Mouse (Mus musculus): Measurements from ENCODE around the gene Prss32. TPM values are rescaled to one million over a fixed set of nuclear protein-coding genes. Genes with fewer than 3 reads are reported as not detected.

The Prss32 gene
- polyA plus RNA-seq (2015; fragmentation: Nextera tagmentation; extraction: Ambion mirVana), result not detected in 2 replicates

- Histone ChIP-seq H3K9ac (no peak within 1 kb of the TSS), H3K4me3 (peak within 1 kb of the TSS; percentile 23), H3K4me2 (peak within 1 kb of the TSS; percentile 42), H3K9me3 (replicated peaks) (no peaks in the 10 kb centered on the region), H3K27me3 (peaks cover 11% of the 10 kb centered on the region; the same call in 1 of the 2 replicates), H3K4me1 (0 out of 2 replicates have a peak, but pooled peaks cover 4% of the 10 kb centered on the region), H3K36me3 (ENCODE audit: poor library complexity, severe bottlenecking) (no peaks in the 10 kb centered on the region), H3K27ac (no peak within 1 kb of the TSS)
- WGBS, result 9% methylated on average over 19 of the region's 19 CpGs
- 0 out of 2 replicates have a peak, but pooled peaks have one; percentile 24 for ATAC-seq
Observed at GRCm38 (mm10) chr17:23843812-23844273, at the start of gene Prss32, which contains the start of gene Prss41. Gene Prss32, plus strand, starts transcription at chr17:23843855. Gene Prss41, minus strand, starts transcription at chr17:23844172.

DNA sequence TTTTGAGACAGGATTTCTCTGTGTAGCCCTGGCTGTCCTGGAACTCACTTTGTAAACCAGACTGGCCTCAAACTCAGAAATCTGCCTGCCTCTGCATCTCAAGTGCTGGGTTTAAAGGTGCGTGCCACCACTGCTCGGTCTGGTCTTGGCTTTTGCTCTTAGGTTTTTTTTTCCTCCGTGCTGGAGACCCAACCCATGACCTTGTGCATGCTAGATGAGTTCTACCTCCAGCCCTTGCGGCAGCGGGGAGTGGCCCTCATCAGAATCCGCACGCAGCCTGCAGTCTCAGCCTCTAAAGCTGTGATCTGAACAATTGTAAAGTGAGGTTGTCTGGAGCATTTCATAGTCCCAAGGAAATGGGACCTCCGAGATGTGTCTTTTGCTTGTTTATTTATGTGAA is 48.3 kb upstream of the Prss32 start:
- no peak overlapping the region for H3K27ac ChIP-seq
- no peaks in the 10 kb centered on the region for H3K36me3 ChIP-seq (ENCODE audit: poor library complexity, severe bottlenecking)
- peaks cover 10% of the 10 kb centered on the region for H3K4me1 ChIP-seq
- H3K27me3 ChIP-seq, result no peaks in the 10 kb centered on the region
- no peak overlapping the region for H3K4me3 ChIP-seq
- no peak overlapping the region for H3K9ac ChIP-seq
- H3K9me3 ChIP-seq (replicated peaks), result no peaks in the 10 kb centered on the region
- no peak overlapping the region for H3K4me2 ChIP-seq
- WGBS, result 96% methylated on average over 8 of the region's 8 CpGs
- ATAC-seq, result no peak

GRCm38 (mm10) chr17:23797316-23797715 is 46.3 kb upstream of the Prss32 start:
- no peak overlapping the region for H3K4me3 ChIP-seq
- H3K36me3 ChIP-seq (ENCODE audit: poor library complexity, severe bottlenecking), result no peaks in the 10 kb centered on the region
- no peaks in the 10 kb centered on the region for H3K27me3 ChIP-seq
- no peak for ATAC-seq
- no peak overlapping the region for H3K9ac ChIP-seq
- 81% methylated on average over 7 of the region's 7 CpGs for WGBS
- H3K4me1 ChIP-seq, result peaks cover 2% of the 10 kb centered on the region; the same call in 1 of the 2 replicates
- H3K4me2 ChIP-seq, result no peak overlapping the region
- no peak overlapping the region for H3K27ac ChIP-seq
- H3K9me3 ChIP-seq (replicated peaks), result no peaks in the 10 kb centered on the region

DNA sequence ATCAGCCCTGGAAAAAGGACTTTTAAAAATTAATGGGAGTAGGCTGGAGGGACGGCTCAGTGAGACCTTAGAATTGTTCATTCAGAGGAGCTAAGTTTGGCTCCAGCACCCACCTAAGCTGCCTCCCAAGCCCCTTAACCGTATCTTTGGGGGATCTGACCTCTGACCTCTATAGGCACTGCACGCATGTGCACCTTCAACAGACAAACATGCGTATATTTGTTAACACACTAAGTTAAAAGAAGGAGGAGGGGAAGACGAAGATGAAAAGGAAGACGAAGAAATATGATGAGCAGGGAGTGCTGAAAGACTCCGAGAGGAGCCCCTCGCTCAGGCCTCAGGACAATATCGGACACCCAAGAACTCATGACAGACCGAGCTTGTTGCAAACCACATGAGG is 42.0 kb upstream of the Prss32 start:
- no peak overlapping the region for H3K4me2 ChIP-seq
- no peaks in the 10 kb centered on the region for H3K36me3 ChIP-seq (ENCODE audit: poor library complexity, severe bottlenecking)
- ATAC-seq, result no peak
- H3K4me1 ChIP-seq, result peaks cover 29% of the 10 kb centered on the region
- H3K4me3 ChIP-seq, result no peak overlapping the region
- H3K9ac ChIP-seq, result no peak overlapping the region
- no peak overlapping the region for H3K27ac ChIP-seq
- H3K27me3 ChIP-seq, result no peaks in the 10 kb centered on the region
- no peaks in the 10 kb centered on the region for H3K9me3 ChIP-seq (replicated peaks)
- 95% methylated on average over 10 of the region's 10 CpGs for whole genome bisulfite sequencing

- Histone ChIP-seq H3K4me2 (peak overlapping the region; percentile 94), H3K27me3 (no peaks in the 10 kb centered on the region), H3K27ac (peak overlapping the region; percentile 97), H3K36me3 (ENCODE audit: poor library complexity, severe bottlenecking) (peaks cover 11% of the 10 kb centered on the region), H3K9ac (peak overlapping the region; percentile 97), H3K4me1 (peaks cover 37% of the 10 kb centered on the region), H3K4me3 (peak overlapping the region; percentile 100), H3K9me3 (replicated peaks) (no peaks in the 10 kb centered on the region)
- WGBS, result under 1% methylated on average over 49 of the region's 60 CpGs
- ATAC-seq, result peak; percentile 99
Observed at GRCm38 (mm10) chr17:23802746-23803365, 40.8 kb upstream of the Prss32 start.

- peak overlapping the region; percentile 94 for H3K4me2 ChIP-seq
- peak overlapping the region; percentile 97 for H3K27ac ChIP-seq
- ATAC-seq, result peak; percentile 56
- H3K4me1 ChIP-seq, result peaks cover 37% of the 10 kb centered on the region
- H3K27me3 ChIP-seq, result no peaks in the 10 kb centered on the region
- peak overlapping the region; percentile 97 for H3K9ac ChIP-seq
- under 1% methylated on average over 47 of the region's 83 CpGs for WGBS
- no peaks in the 10 kb centered on the region for H3K9me3 ChIP-seq (replicated peaks)
- peaks cover 17% of the 10 kb centered on the region for H3K36me3 ChIP-seq (ENCODE audit: poor library complexity, severe bottlenecking)
- peak overlapping the region; percentile 100 for H3K4me3 ChIP-seq
Observed at GRCm38 (mm10) chr17:23803366-23804041, 40.2 kb upstream of the Prss32 start.

- Histone ChIP-seq H3K9ac (peak overlapping the region; percentile 97), H3K9me3 (replicated peaks) (no peaks in the 10 kb centered on the region), H3K4me3 (peak overlapping the region; percentile 100), H3K36me3 (ENCODE audit: poor library complexity, severe bottlenecking) (peaks cover 28% of the 10 kb centered on the region), H3K4me2 (peak overlapping the region; percentile 94), H3K4me1 (peaks cover 37% of the 10 kb centered on the region), H3K27ac (no peak overlapping the region), H3K27me3 (no peaks in the 10 kb centered on the region)
- 5% methylated on average over 8 of the region's 8 CpGs for WGBS
- ATAC-seq, result no peak
Observed at GRCm38 (mm10) chr17:23804426-23805085, 39.1 kb upstream of the Prss32 start.

DNA sequence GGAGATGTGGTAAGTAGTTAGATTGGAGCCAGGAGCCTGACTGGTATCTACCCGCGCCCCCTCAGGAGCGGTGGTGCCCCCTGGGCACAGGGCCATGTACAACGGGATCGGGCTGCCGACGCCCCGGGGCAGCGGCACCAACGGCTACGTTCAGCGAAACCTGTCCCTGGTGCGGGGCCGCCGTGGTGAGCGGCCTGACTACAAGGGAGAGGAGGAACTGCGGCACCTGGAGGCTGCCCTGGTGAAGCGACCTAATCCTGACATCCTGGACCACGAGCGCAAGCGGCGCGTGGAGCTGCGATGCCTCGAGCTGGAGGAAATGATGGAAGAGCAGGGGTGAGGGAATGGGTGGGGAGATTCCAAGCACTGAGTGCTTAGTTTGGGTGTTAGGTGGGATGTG is 36.8 kb upstream of the Prss32 start:
- H3K4me2 ChIP-seq, result peak overlapping the region; percentile 21
- no peak for ATAC-seq
- no peak overlapping the region for H3K27ac ChIP-seq
- peaks cover 37% of the 10 kb centered on the region for H3K4me1 ChIP-seq
- no peaks in the 10 kb centered on the region for H3K9me3 ChIP-seq (replicated peaks)
- no peak overlapping the region; the same call in 1 of the 2 replicates for H3K9ac ChIP-seq
- H3K27me3 ChIP-seq, result no peaks in the 10 kb centered on the region
- peaks cover 50% of the 10 kb centered on the region for H3K36me3 ChIP-seq (ENCODE audit: poor library complexity, severe bottlenecking)
- peak overlapping the region; percentile 3; the same call in 1 of the 2 replicates for H3K4me3 ChIP-seq
- 83% methylated on average over 25 of the region's 25 CpGs for WGBS

- no peak for ATAC-seq
- H3K4me1 ChIP-seq, result peaks cover 32% of the 10 kb centered on the region
- H3K4me2 ChIP-seq, result no peak overlapping the region
- WGBS, result 88% methylated on average over 3 of the region's 3 CpGs
- H3K27ac ChIP-seq, result no peak overlapping the region
- H3K27me3 ChIP-seq, result no peaks in the 10 kb centered on the region
- H3K36me3 ChIP-seq (ENCODE audit: poor library complexity, severe bottlenecking), result peaks cover 61% of the 10 kb centered on the region
- no peaks in the 10 kb centered on the region for H3K9me3 ChIP-seq (replicated peaks)
- no peak overlapping the region for H3K9ac ChIP-seq
- no peak overlapping the region for H3K4me3 ChIP-seq
Observed at GRCm38 (mm10) chr17:23807918-23808317, 35.7 kb upstream of the Prss32 start.

DNA sequence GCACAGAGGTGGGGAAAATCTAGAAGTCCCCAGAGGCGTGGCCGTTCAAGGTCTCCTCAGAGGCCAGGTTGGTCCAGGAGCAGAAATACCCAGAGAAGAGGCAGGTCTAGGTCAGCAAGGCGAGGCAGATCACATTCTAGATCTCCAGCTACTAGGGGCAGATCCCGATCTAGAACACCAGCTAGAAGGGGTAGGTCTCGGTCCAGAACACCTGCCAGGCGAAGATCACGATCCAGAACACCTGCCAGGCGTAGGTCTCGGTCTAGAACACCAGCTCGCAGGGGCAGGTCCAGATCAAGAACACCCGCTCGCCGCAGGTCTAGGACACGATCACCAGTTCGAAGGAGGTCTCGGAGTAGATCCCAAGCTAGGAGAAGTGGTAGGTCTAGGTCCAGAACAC is 28.0 kb upstream of the Prss32 start:
- Histone ChIP-seq H3K9me3 (replicated peaks) (peaks cover 22% of the 10 kb centered on the region), H3K9ac (no peak overlapping the region), H3K36me3 (ENCODE audit: poor library complexity, severe bottlenecking) (peaks cover 96% of the 10 kb centered on the region), H3K4me2 (no peak overlapping the region), H3K27ac (no peak overlapping the region), H3K27me3 (no peaks in the 10 kb centered on the region), H3K4me3 (no peak overlapping the region), H3K4me1 (no peaks in the 10 kb centered on the region)
- 98% methylated on average over 16 of the region's 16 CpGs for WGBS
- ATAC-seq, result no peak

DNA sequence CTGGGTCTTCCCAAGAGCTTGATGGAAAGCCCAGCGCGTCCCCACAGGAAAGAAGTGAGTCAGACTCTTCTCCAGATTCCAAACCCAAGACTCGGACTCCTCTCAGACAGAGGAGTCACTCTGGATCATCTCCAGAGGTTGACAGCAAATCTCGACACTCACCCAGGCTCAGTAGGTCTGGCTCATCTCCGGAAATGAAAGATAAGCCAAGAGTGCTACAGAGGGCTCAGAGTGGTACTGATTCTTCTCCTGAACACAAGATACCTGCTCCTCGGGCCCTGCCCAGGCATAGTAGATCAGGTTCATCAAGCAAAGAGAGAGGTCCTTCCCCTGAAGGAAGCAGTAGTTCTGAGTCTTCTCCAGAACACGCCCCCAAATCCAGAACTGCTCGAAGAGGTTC is 25.1 kb upstream of the Prss32 start:
- Histone ChIP-seq H3K27ac (no peak overlapping the region), H3K27me3 (no peaks in the 10 kb centered on the region), H3K4me2 (no peak overlapping the region)

DNA sequence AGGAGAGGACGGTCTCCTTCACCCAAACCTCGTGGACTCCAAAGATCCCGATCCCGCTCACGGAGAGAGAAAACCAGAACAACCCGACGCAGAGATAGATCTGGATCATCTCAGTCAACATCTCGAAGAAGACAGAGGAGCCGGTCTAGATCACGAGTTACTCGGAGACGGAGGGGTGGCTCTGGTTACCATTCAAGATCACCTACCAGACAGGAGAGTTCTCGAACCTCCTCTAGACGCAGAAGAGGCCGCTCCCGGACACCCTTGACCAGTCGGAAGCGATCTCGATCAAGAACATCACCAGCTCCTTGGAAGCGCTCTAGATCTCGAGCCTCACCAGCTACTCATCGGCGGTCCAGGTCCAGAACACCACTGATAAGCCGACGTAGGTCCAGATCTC is 24.4 kb upstream of the Prss32 start:
- no peak for ATAC-seq
- Histone ChIP-seq H3K27ac (no peak overlapping the region), H3K4me3 (no peak overlapping the region), H3K9ac (no peak overlapping the region), H3K4me1 (no peaks in the 10 kb centered on the region), H3K9me3 (replicated peaks) (peaks cover 22% of the 10 kb centered on the region), H3K36me3 (ENCODE audit: poor library complexity, severe bottlenecking) (peaks cover 100% of the 10 kb centered on the region), H3K27me3 (no peaks in the 10 kb centered on the region), H3K4me2 (no peak overlapping the region)
- WGBS, result 98% methylated on average over 25 of the region's 25 CpGs

More for the DNA sequence above, 25.1 kb upstream of the Prss32 start:
- H3K9me3 ChIP-seq (replicated peaks), result peaks cover 22% of the 10 kb centered on the region
- no peaks in the 10 kb centered on the region for H3K4me1 ChIP-seq
- peaks cover 100% of the 10 kb centered on the region for H3K36me3 ChIP-seq (ENCODE audit: poor library complexity, severe bottlenecking)
- ATAC-seq, result no peak
- WGBS, result 97% methylated on average over 8 of the region's 8 CpGs
- H3K4me3 ChIP-seq, result no peak overlapping the region
- H3K9ac ChIP-seq, result no peak overlapping the region

Measured in forebrain, embryonic 13.5 days (tissue).